Mouse (Mus musculus): ENCODE measurements around the gene 1700014D04Rik.
"Not testable (repeated sequence)": the region's sequence is repeated elsewhere in the genome, so short reads cannot be mapped to it uniquely, and the experiment has no call there.

The 1700014D04Rik gene

GRCm38 (mm10) chr13:59735190-59735589, 11.4 kb downstream of the 1700014D04Rik start:
- no peak for DNase-seq (ENCODE audit: low read depth, low spot score)

- DNase-seq (ENCODE audit: low read depth, low spot score), result not testable (repeated sequence)
Observed at GRCm38 (mm10) chr13:59734347-59734746, 12.2 kb downstream of the 1700014D04Rik start.

GRCm38 (mm10) chr13:59733936-59734335, 12.6 kb downstream of the 1700014D04Rik start:
- DNase-seq (ENCODE audit: low read depth, low spot score), result no peak

- DNase-seq (ENCODE audit: low read depth, low spot score), result no peak
Observed at GRCm38 (mm10) chr13:59731652-59732051, 14.9 kb downstream of the 1700014D04Rik start, which contains the start of gene Spata31d1d. TSS of gene Spata31d1d (minus strand) at chr13:59731752.

- peak; percentile 64 for DNase-seq (ENCODE audit: low read depth, low spot score)
Observed at GRCm38 (mm10) chr13:59728378-59729093, 18.0 kb downstream of the 1700014D04Rik start.

GRCm38 (mm10) chr13:59726139-59726867, 20.2 kb downstream of the 1700014D04Rik start:
- DNase-seq (ENCODE audit: low read depth, low spot score), result no peak

- not testable (repeated sequence) for DNase-seq (ENCODE audit: low read depth, low spot score)
Observed at GRCm38 (mm10) chr13:59722089-59722488, 24.5 kb downstream of the 1700014D04Rik start.

GRCm38 (mm10) chr13:59719475-59719874, 27.1 kb downstream of the 1700014D04Rik start:
- no peak for DNase-seq (ENCODE audit: low read depth, low spot score)

GRCm38 (mm10) chr13:59718857-59719440, 27.6 kb downstream of the 1700014D04Rik start:
- not testable (repeated sequence) for DNase-seq (ENCODE audit: low read depth, low spot score)

- DNase-seq (ENCODE audit: low read depth, low spot score), result no peak
Observed at GRCm38 (mm10) chr13:59713710-59714109, 32.8 kb downstream of the 1700014D04Rik start.

GRCm38 (mm10) chr13:59711984-59712383, 34.6 kb downstream of the 1700014D04Rik start, which contains the start of gene Spata31d1b:
TSS of gene Spata31d1b (plus strand) at chr13:59712284.
- DNase-seq (ENCODE audit: low read depth, low spot score), result not testable (repeated sequence)

GRCm38 (mm10) chr13:59710230-59710629, 36.3 kb downstream of the 1700014D04Rik start, which contains the start of gene Spata31d1a:
TSS of gene Spata31d1a (minus strand) at chr13:59710330.
- DNase-seq (ENCODE audit: low read depth, low spot score), result no peak

- DNase-seq (ENCODE audit: low read depth, low spot score), result no peak
Observed at GRCm38 (mm10) chr13:59704562-59704961, 42.0 kb downstream of the 1700014D04Rik start.

GRCm38 (mm10) chr13:59703514-59703913, 43.0 kb downstream of the 1700014D04Rik start:
- no peak for DNase-seq (ENCODE audit: low read depth, low spot score)

- not testable (repeated sequence) for DNase-seq (ENCODE audit: low read depth, low spot score)
Observed at GRCm38 (mm10) chr13:59700137-59700536, 46.4 kb downstream of the 1700014D04Rik start.

GRCm38 (mm10) chr13:59699131-59699530, 47.4 kb downstream of the 1700014D04Rik start:
- no peak for DNase-seq (ENCODE audit: low read depth, low spot score)

- no peak for DNase-seq (ENCODE audit: low read depth, low spot score)
Observed at GRCm38 (mm10) chr13:59695781-59696180, 50.8 kb downstream of the 1700014D04Rik start.

GRCm38 (mm10) chr13:59694008-59694407, 52.5 kb downstream of the 1700014D04Rik start, which contains the start of gene 4921517D22Rik:
TSS of gene 4921517D22Rik (minus strand) at chr13:59694108.
- DNase-seq (ENCODE audit: low read depth, low spot score), result no peak

- DNase-seq (ENCODE audit: low read depth, low spot score), result no peak
Observed at GRCm38 (mm10) chr13:59691478-59691877, 55.1 kb downstream of the 1700014D04Rik start.

Measured in skeletal muscle tissue, adult 2 months (tissue).